ENCODE assay signal across 8 mouse cellular contexts in the genomic region with DNA sequence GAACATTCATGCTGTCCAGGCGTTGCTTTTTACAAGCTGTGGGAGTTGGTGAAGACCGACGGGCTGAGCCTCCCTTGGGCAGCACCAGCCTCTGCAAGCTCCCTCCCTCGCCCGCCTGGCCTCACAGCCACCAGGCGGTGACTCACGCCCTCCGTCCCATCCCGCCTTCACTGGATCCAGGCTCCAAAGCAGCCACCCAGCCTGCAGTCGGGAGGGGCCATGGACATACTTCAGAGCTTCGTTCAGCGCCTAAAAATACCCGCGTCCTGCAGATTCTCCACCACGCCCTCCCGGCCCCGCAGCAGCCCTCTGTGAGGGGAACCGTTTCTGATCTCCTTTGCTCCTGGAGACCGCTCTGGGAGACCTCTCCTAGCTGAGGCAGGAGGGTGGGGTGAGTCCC. TPM values are rescaled to one million over a fixed set of nuclear protein-coding genes. Genes with fewer than 3 reads are reported as not detected.
DNase-seq lines count a peak whose midpoint lies in the region; ATAC-seq lines count a peak whose summit lies in the region.

No protein-coding gene starts in this region.

- peak; percentile 89 for ATAC-seq in heart, embryonic 15.5 days (replicated peaks; ENCODE audit: insufficient number of reproducible peaks, insufficient read depth, low FRiP score, low read depth)
- ATAC-seq in limb, embryonic 15.5 days (ENCODE audit: insufficient number of reproducible peaks, low FRiP score, low TSS enrichment, low read depth) = peak; percentile 56
- peak; percentile 16; the same call in 1 of the 2 replicates for ATAC-seq in neural tube, embryonic 13.5 days (ENCODE audit: low read depth)
- no peak for ATAC-seq in erythroid progenitor cell, adult 5-6 weeks (replicated peaks; ENCODE audit: low FRiP score, poor library complexity, severe bottlenecking)
- no peak for ATAC-seq in activated CD4-positive, CD25-positive, alpha-beta regulatory T cell, adult 4 months

- H3K9ac ChIP-seq in heart, embryonic 15.5 days = peak overlapping the region; percentile 53
- H3K9ac ChIP-seq in limb, embryonic 15.5 days = 0 out of 2 replicates have a peak overlapping the region, but pooled peaks have one; percentile 14
- peak overlapping the region; percentile 56 for H3K9ac ChIP-seq in neural tube, embryonic 13.5 days

- peak overlapping the region; percentile 70 for H3K27ac ChIP-seq in embryonic facial prominence, embryonic 10.5 days (replicated peaks)
- H3K27ac ChIP-seq in heart, embryonic 15.5 days = peak overlapping the region; percentile 94
- peak overlapping the region; percentile 80 for H3K27ac ChIP-seq in limb, embryonic 15.5 days
- H3K27ac ChIP-seq in neural tube, embryonic 13.5 days (replicated peaks) = no peak overlapping the region

- no peaks in the 10 kb centered on the region for H3K9me3 ChIP-seq in embryonic facial prominence, embryonic 10.5 days
- H3K9me3 ChIP-seq in heart, embryonic 15.5 days (replicated peaks) = no peaks in the 10 kb centered on the region
- no peaks in the 10 kb centered on the region for H3K9me3 ChIP-seq in limb, embryonic 15.5 days
- no peaks in the 10 kb centered on the region for H3K9me3 ChIP-seq in neural tube, embryonic 13.5 days

- H3K36me3 ChIP-seq in embryonic facial prominence, embryonic 10.5 days (replicated peaks) = peaks cover 35% of the 10 kb centered on the region
- peaks cover 18% of the 10 kb centered on the region for H3K36me3 ChIP-seq in heart, embryonic 15.5 days
- H3K36me3 ChIP-seq in limb, embryonic 15.5 days = peaks cover 31% of the 10 kb centered on the region
- peaks cover 26% of the 10 kb centered on the region for H3K36me3 ChIP-seq in neural tube, embryonic 13.5 days

- WGBS in embryonic facial prominence, embryonic 10.5 days = 11% methylated on average over 19 of the region's 19 CpGs
- WGBS in heart, embryonic 15.5 days = 3% methylated on average over 19 of the region's 19 CpGs
- 3% methylated on average over 19 of the region's 19 CpGs for WGBS in limb, embryonic 15.5 days
- WGBS in neural tube, embryonic 13.5 days = 11% methylated on average over 19 of the region's 19 CpGs

- peak; percentile 68 for DNase-seq in ovary, postnatal 36 days (ENCODE audit: low spot score)
- no peak for DNase-seq in ovary, postnatal 14 days (ENCODE audit: low spot score)
- DNase-seq in embryonic facial prominence, embryonic 10.5 days (ENCODE audit: low spot score) = peak; percentile 58

- peaks cover 24% of the 10 kb centered on the region for H3K4me1 ChIP-seq in embryonic facial prominence, embryonic 10.5 days
- peaks cover 22% of the 10 kb centered on the region for H3K4me1 ChIP-seq in heart, embryonic 15.5 days (replicated peaks)
- H3K4me1 ChIP-seq in limb, embryonic 15.5 days = peaks cover 15% of the 10 kb centered on the region
- peaks cover 13% of the 10 kb centered on the region for H3K4me1 ChIP-seq in neural tube, embryonic 13.5 days (replicated peaks)

- peak overlapping the region; percentile 42 for H3K4me3 ChIP-seq in embryonic facial prominence, embryonic 10.5 days
- peak overlapping the region; percentile 26 for H3K4me3 ChIP-seq in heart, embryonic 15.5 days
- no peak overlapping the region for H3K4me3 ChIP-seq in limb, embryonic 15.5 days
- no peak overlapping the region for H3K4me3 ChIP-seq in neural tube, embryonic 13.5 days

- H3K4me2 ChIP-seq in heart, embryonic 15.5 days = peak overlapping the region; percentile 51
- peak overlapping the region; percentile 33 for H3K4me2 ChIP-seq in limb, embryonic 15.5 days
- H3K4me2 ChIP-seq in neural tube, embryonic 13.5 days = peak overlapping the region; percentile 24; the same call in 1 of the 2 replicates

- no peaks in the 10 kb centered on the region for H3K27me3 ChIP-seq in embryonic facial prominence, embryonic 10.5 days (replicated peaks; ENCODE audit: low read depth, poor library complexity, severe bottlenecking)
- no peaks in the 10 kb centered on the region for H3K27me3 ChIP-seq in heart, embryonic 15.5 days
- H3K27me3 ChIP-seq in limb, embryonic 15.5 days = no peaks in the 10 kb centered on the region
- no peaks in the 10 kb centered on the region for H3K27me3 ChIP-seq in neural tube, embryonic 13.5 days

RNA-seq across cellular contexts. Expression of a gene that starts 9.1 kb away (rescaled TPM):
- 347 and 351 TPM in 2 replicates for polyA plus RNA-seq in embryonic facial prominence, embryonic 10.5 days (2016; fragmentation: Nextera tagmentation; extraction: Ambion mirVana)
- polyA plus RNA-seq in heart, embryonic 15.5 days (2015; fragmentation: Nextera tagmentation; extraction: Ambion mirVana) = 256 and 281 TPM in 2 replicates
- polyA plus RNA-seq in limb, embryonic 15.5 days (2015; fragmentation: Nextera tagmentation; extraction: Ambion mirVana) = 199 and 201 TPM in 2 replicates
- 214 and 215 TPM in 2 replicates for polyA plus RNA-seq in neural tube, embryonic 13.5 days (2015; fragmentation: Nextera tagmentation; extraction: Ambion mirVana)
- 86.5 and 93.1 TPM in 2 replicates for total RNA-seq in erythroid progenitor cell, adult 5-6 weeks (2015; ENCODE audit: low replicate concordance)
- total RNA-seq in erythroid progenitor cell, adult 5-6 weeks (2017; ENCODE audit: low replicate concordance) = 38.4 and 57.6 TPM in 2 replicates
- 100 to 1,000 TPM; 115 to 120 TPM for polyA plus RNA-seq in activated CD4-positive, CD25-positive, alpha-beta regulatory T cell, adult 4 months (2017; shearing (Covaris generic))

RNA-seq across cellular contexts. Expression of a gene that starts 16.6 kb away (rescaled TPM):
- polyA plus RNA-seq in embryonic facial prominence, embryonic 10.5 days (2016; fragmentation: Nextera tagmentation; extraction: Ambion mirVana) = 58.7 and 61.7 TPM in 2 replicates
- polyA plus RNA-seq in heart, embryonic 15.5 days (2015; fragmentation: Nextera tagmentation; extraction: Ambion mirVana) = 79.8 and 89.0 TPM in 2 replicates
- 69.8 and 81.5 TPM in 2 replicates for polyA plus RNA-seq in limb, embryonic 15.5 days (2015; fragmentation: Nextera tagmentation; extraction: Ambion mirVana)
- polyA plus RNA-seq in neural tube, embryonic 13.5 days (2015; fragmentation: Nextera tagmentation; extraction: Ambion mirVana) = 108 and 112 TPM in 2 replicates
- 26.7 and 36.0 TPM in 2 replicates for total RNA-seq in erythroid progenitor cell, adult 5-6 weeks (2015; ENCODE audit: low replicate concordance)
- total RNA-seq in erythroid progenitor cell, adult 5-6 weeks (2017; ENCODE audit: low replicate concordance) = 21.1 and 32.0 TPM in 2 replicates
- 10 to 100 TPM; 12.5 to 20.0 TPM for polyA plus RNA-seq in activated CD4-positive, CD25-positive, alpha-beta regulatory T cell, adult 4 months (2017; shearing (Covaris generic))

RNA-seq across cellular contexts. Expression of a gene that starts 21.1 kb away (rescaled TPM):
- 0.05 TPM in 1 of 2 replicates, not detected in the other for polyA plus RNA-seq in embryonic facial prominence, embryonic 10.5 days (2016; fragmentation: Nextera tagmentation; extraction: Ambion mirVana)
- polyA plus RNA-seq in heart, embryonic 15.5 days (2015; fragmentation: Nextera tagmentation; extraction: Ambion mirVana) = 0.04 TPM in 2 replicates
- 0.04 TPM in 2 replicates for polyA plus RNA-seq in limb, embryonic 15.5 days (2015; fragmentation: Nextera tagmentation; extraction: Ambion mirVana)
- 0.08 and 0.17 TPM in 2 replicates for polyA plus RNA-seq in neural tube, embryonic 13.5 days (2015; fragmentation: Nextera tagmentation; extraction: Ambion mirVana)
- total RNA-seq in erythroid progenitor cell, adult 5-6 weeks (2015; ENCODE audit: low replicate concordance) = not detected in 2 replicates
- total RNA-seq in erythroid progenitor cell, adult 5-6 weeks (2017; ENCODE audit: low replicate concordance) = not detected in 2 replicates
- polyA plus RNA-seq in activated CD4-positive, CD25-positive, alpha-beta regulatory T cell, adult 4 months (2017; shearing (Covaris generic)) = not detected

RNA-seq across cellular contexts. Expression of a gene that starts 22.0 kb away (rescaled TPM):
- polyA plus RNA-seq in embryonic facial prominence, embryonic 10.5 days (2016; fragmentation: Nextera tagmentation; extraction: Ambion mirVana) = 51.8 and 52.7 TPM in 2 replicates
- 32.2 and 36.3 TPM in 2 replicates for polyA plus RNA-seq in heart, embryonic 15.5 days (2015; fragmentation: Nextera tagmentation; extraction: Ambion mirVana)
- polyA plus RNA-seq in limb, embryonic 15.5 days (2015; fragmentation: Nextera tagmentation; extraction: Ambion mirVana) = 57.5 and 60.7 TPM in 2 replicates
- 102 and 108 TPM in 2 replicates for polyA plus RNA-seq in neural tube, embryonic 13.5 days (2015; fragmentation: Nextera tagmentation; extraction: Ambion mirVana)
- 0.36 and 6.3 TPM in 2 replicates for total RNA-seq in erythroid progenitor cell, adult 5-6 weeks (2015; ENCODE audit: low replicate concordance)
- total RNA-seq in erythroid progenitor cell, adult 5-6 weeks (2017; ENCODE audit: low replicate concordance) = under 0.01 and 3.0 TPM in 2 replicates
- polyA plus RNA-seq in activated CD4-positive, CD25-positive, alpha-beta regulatory T cell, adult 4 months (2017; shearing (Covaris generic)) = 1 to 10 TPM; 7.1 to 7.4 TPM

RNA-seq across cellular contexts. Expression of a gene that starts 36.1 kb away (rescaled TPM):
- not detected in 2 replicates for polyA plus RNA-seq in embryonic facial prominence, embryonic 10.5 days (2016; fragmentation: Nextera tagmentation; extraction: Ambion mirVana)
- polyA plus RNA-seq in heart, embryonic 15.5 days (2015; fragmentation: Nextera tagmentation; extraction: Ambion mirVana) = not detected in 2 replicates
- polyA plus RNA-seq in limb, embryonic 15.5 days (2015; fragmentation: Nextera tagmentation; extraction: Ambion mirVana) = not detected in 2 replicates
- polyA plus RNA-seq in neural tube, embryonic 13.5 days (2015; fragmentation: Nextera tagmentation; extraction: Ambion mirVana) = not detected in 2 replicates
- total RNA-seq in erythroid progenitor cell, adult 5-6 weeks (2015; ENCODE audit: low replicate concordance) = not detected in 2 replicates
- total RNA-seq in erythroid progenitor cell, adult 5-6 weeks (2017; ENCODE audit: low replicate concordance) = not detected in 2 replicates
- not detected for polyA plus RNA-seq in activated CD4-positive, CD25-positive, alpha-beta regulatory T cell, adult 4 months (2017; shearing (Covaris generic))

Comparison
In these comparisons a context has a peak if more than half of its experiments do, and no peak if none do; other contexts are left out.
1. H3K4me3 ChIP-seq: peak in embryonic facial prominence, embryonic 10.5 days (single experiment) and heart, embryonic 15.5 days (single experiment); none in limb, embryonic 15.5 days (single experiment) and neural tube, embryonic 13.5 days (single experiment).
2. ATAC-seq: peak in heart, embryonic 15.5 days (single experiment), limb, embryonic 15.5 days (single experiment) and neural tube, embryonic 13.5 days (single experiment); none in erythroid progenitor cell, adult 5-6 weeks (single experiment) and activated CD4-positive, CD25-positive, alpha-beta regulatory T cell, adult 4 months (single experiment).
3. Peak in every context shown above with its lines, with median percentiles within 50 percentile points of each other: H3K4me2 ChIP-seq and H3K9ac ChIP-seq.